Mouse (Mus musculus) adrenal gland, adult 10 weeks (tissue): ENCODE data around the gene Ing3. TPM values are rescaled to one million over a fixed set of nuclear protein-coding genes. Genes with fewer than 3 reads are reported as not detected.

Experiments used
- polyA plus RNA-seq: library from polyadenylated mRNA; stranded (reverse); fragments of 350-450 nt; fragmentation: Illumina TruSeq; extraction: RNeasy Lipid Tissue Mini Kit (QIAGEN cat#74804); gene quantifications from one replicate; pipeline ENCODE4 v1.2.3, GENCODE M21; 2014; ENCODE audit warnings: low read depth, low replicate concordance

Ing3 gene
- 48.6 TPM for polyA plus RNA-seq

GRCm38 (mm10) chr6:21949226-21949731 lies at the start of gene Ing3:
TSS of gene Ing3 (plus strand) at chr6:21949571.

GRCm38 (mm10) chr6:21985732-21986540 lies 36.6 kb downstream of the Ing3 start, which contains the start of gene Cped1:
TSS of gene Cped1 (plus strand) at chr6:21985916.

Other genes starting within 250 kb of the Ing3 start
- gene Tspan12, start 97.1 kb upstream of the Ing3 start, polyA plus RNA-seq: 545 TPM
- 97.3 TPM for gene Cped1, start 36.3 kb downstream of the Ing3 start, polyA plus RNA-seq